Mouse (Mus musculus): ENCODE data around the gene Gm2a. TPM values are rescaled to one million over a fixed set of nuclear protein-coding genes. Genes with fewer than 3 reads are reported as not detected.

The Gm2a gene
- polyA plus RNA-seq, 1 experiment from 2014 or later = 33.6 TPM

- no peak overlapping the region for H3K4me3 ChIP-seq (ENCODE audit: low read length)
- no peak for ATAC-seq (ENCODE audit: low FRiP score, low TSS enrichment)
- no peaks in the 10 kb centered on the region for H3K9me3 ChIP-seq (ENCODE audit: control insufficient read depth, low read length)
- peaks cover 11% of the 10 kb centered on the region; the same call in 1 of the 2 replicates for H3K4me1 ChIP-seq (ENCODE audit: control insufficient read depth, insufficient read depth, low read length)
- 81% methylated on average over 2 of the region's 2 CpGs for WGBS
- H3K4me2 ChIP-seq (replicated peaks; ENCODE audit: low read depth, low read length) = no peak overlapping the region
- no peak overlapping the region for H3K9ac ChIP-seq (ENCODE audit: low read depth, low read length)
- no peaks in the 10 kb centered on the region; the same call in 1 of the 2 replicates for H3K36me3 ChIP-seq (ENCODE audit: control insufficient read depth, insufficient read depth, low read length)
- no peaks in the 10 kb centered on the region for H3K27me3 ChIP-seq (ENCODE audit: control insufficient read depth, insufficient read depth, low read length)
- H3K27ac ChIP-seq (ENCODE audit: low read depth, low read length) = no peak overlapping the region
These were observed 16.4 kb downstream of the Gm2a start for GRCm38 (mm10) chr11:55114291-55114690.

GRCm38 (mm10) chr11:55116004-55116403, 18.1 kb downstream of the Gm2a start:
- no peaks in the 10 kb centered on the region for H3K27me3 ChIP-seq (ENCODE audit: control insufficient read depth, insufficient read depth, low read length)
- 94% methylated on average over 3 of the region's 3 CpGs for WGBS
- no peak overlapping the region for H3K9ac ChIP-seq (ENCODE audit: low read depth, low read length)
- H3K27ac ChIP-seq (ENCODE audit: low read depth, low read length) = no peak overlapping the region
- H3K4me1 ChIP-seq (ENCODE audit: control insufficient read depth, insufficient read depth, low read length) = peaks cover 2% of the 10 kb centered on the region; the same call in 1 of the 2 replicates
- no peak overlapping the region for H3K4me3 ChIP-seq (ENCODE audit: low read length)
- H3K4me2 ChIP-seq (replicated peaks; ENCODE audit: low read depth, low read length) = no peak overlapping the region
- H3K9me3 ChIP-seq (ENCODE audit: control insufficient read depth, low read length) = no peaks in the 10 kb centered on the region; the same call in 1 of the 2 replicates
- no peaks in the 10 kb centered on the region for H3K36me3 ChIP-seq (ENCODE audit: control insufficient read depth, insufficient read depth, low read length)
- ATAC-seq (ENCODE audit: low FRiP score, low TSS enrichment) = no peak

GRCm38 (mm10) chr11:55117031-55117430, 19.1 kb downstream of the Gm2a start:
- Histone ChIP-seq H3K27me3 (ENCODE audit: control insufficient read depth, insufficient read depth, low read length) (no peaks in the 10 kb centered on the region), H3K9ac (ENCODE audit: low read depth, low read length) (no peak overlapping the region), H3K36me3 (ENCODE audit: control insufficient read depth, insufficient read depth, low read length) (no peaks in the 10 kb centered on the region), H3K9me3 (ENCODE audit: control insufficient read depth, low read length) (no peaks in the 10 kb centered on the region; the same call in 1 of the 2 replicates), H3K4me3 (ENCODE audit: low read length) (no peak overlapping the region), H3K27ac (ENCODE audit: low read depth, low read length) (no peak overlapping the region), H3K4me1 (ENCODE audit: control insufficient read depth, insufficient read depth, low read length) (no peaks in the 10 kb centered on the region), H3K4me2 (replicated peaks; ENCODE audit: low read depth, low read length) (no peak overlapping the region)
- ATAC-seq (ENCODE audit: low FRiP score, low TSS enrichment) = no peak
- WGBS = 93% methylated on average over 2 of the region's 2 CpGs

GRCm38 (mm10) chr11:55120279-55120678, 22.4 kb downstream of the Gm2a start:
- Histone ChIP-seq H3K27me3 (ENCODE audit: control insufficient read depth, insufficient read depth, low read length) (no peaks in the 10 kb centered on the region), H3K4me2 (replicated peaks; ENCODE audit: low read depth, low read length) (no peak overlapping the region), H3K4me3 (ENCODE audit: low read length) (no peak overlapping the region), H3K4me1 (ENCODE audit: control insufficient read depth, insufficient read depth, low read length) (no peaks in the 10 kb centered on the region), H3K9ac (ENCODE audit: low read depth, low read length) (no peak overlapping the region), H3K9me3 (ENCODE audit: control insufficient read depth, low read length) (no peaks in the 10 kb centered on the region; the same call in 1 of the 2 replicates), H3K36me3 (ENCODE audit: control insufficient read depth, insufficient read depth, low read length) (no peaks in the 10 kb centered on the region), H3K27ac (ENCODE audit: low read depth, low read length) (no peak overlapping the region)
- no peak for ATAC-seq (ENCODE audit: low FRiP score, low TSS enrichment)

- no peaks in the 10 kb centered on the region for H3K4me1 ChIP-seq (ENCODE audit: control insufficient read depth, insufficient read depth, low read length)
- H3K27me3 ChIP-seq (ENCODE audit: control insufficient read depth, insufficient read depth, low read length) = no peaks in the 10 kb centered on the region
- H3K36me3 ChIP-seq (ENCODE audit: control insufficient read depth, insufficient read depth, low read length) = no peaks in the 10 kb centered on the region
- no peak overlapping the region for H3K4me3 ChIP-seq (ENCODE audit: low read length)
- 47% methylated on average over 8 of the region's 8 CpGs for WGBS
- no peaks in the 10 kb centered on the region; the same call in 1 of the 2 replicates for H3K9me3 ChIP-seq (ENCODE audit: control insufficient read depth, low read length)
- H3K27ac ChIP-seq (ENCODE audit: low read depth, low read length) = peak overlapping the region; percentile 32; the same call in 1 of the 2 replicates
- no peak overlapping the region for H3K9ac ChIP-seq (ENCODE audit: low read depth, low read length)
- no peak overlapping the region for H3K4me2 ChIP-seq (replicated peaks; ENCODE audit: low read depth, low read length)
- ATAC-seq (ENCODE audit: low FRiP score, low TSS enrichment) = no peak
These were observed 22.9 kb downstream of the Gm2a start for GRCm38 (mm10) chr11:55120821-55121271.

- Histone ChIP-seq H3K27ac (ENCODE audit: low read depth, low read length) (no peak overlapping the region; the same call in 1 of the 2 replicates), H3K9me3 (ENCODE audit: control insufficient read depth, low read length) (no peaks in the 10 kb centered on the region; the same call in 1 of the 2 replicates), H3K27me3 (ENCODE audit: control insufficient read depth, insufficient read depth, low read length) (no peaks in the 10 kb centered on the region), H3K4me1 (ENCODE audit: control insufficient read depth, insufficient read depth, low read length) (no peaks in the 10 kb centered on the region), H3K4me3 (ENCODE audit: low read length) (no peak overlapping the region), H3K36me3 (ENCODE audit: control insufficient read depth, insufficient read depth, low read length) (no peaks in the 10 kb centered on the region), H3K4me2 (replicated peaks; ENCODE audit: low read depth, low read length) (no peak overlapping the region), H3K9ac (ENCODE audit: low read depth, low read length) (no peak overlapping the region)
- no peak for ATAC-seq (ENCODE audit: low FRiP score, low TSS enrichment)
- 87% methylated on average over 1 of the region's 1 CpGs for WGBS
These were observed 23.5 kb downstream of the Gm2a start for GRCm38 (mm10) chr11:55121430-55121829.

GRCm38 (mm10) chr11:55126663-55127062, 28.7 kb downstream of the Gm2a start:
- no peak overlapping the region for H3K9ac ChIP-seq (ENCODE audit: low read depth, low read length)
- H3K36me3 ChIP-seq (ENCODE audit: control insufficient read depth, insufficient read depth, low read length) = no peaks in the 10 kb centered on the region
- no peaks in the 10 kb centered on the region for H3K27me3 ChIP-seq (ENCODE audit: control insufficient read depth, insufficient read depth, low read length)
- H3K4me3 ChIP-seq (ENCODE audit: low read length) = no peak overlapping the region
- 69% methylated on average over 3 of the region's 3 CpGs for WGBS
- no peak overlapping the region for H3K4me2 ChIP-seq (replicated peaks; ENCODE audit: low read depth, low read length)
- H3K9me3 ChIP-seq (ENCODE audit: control insufficient read depth, low read length) = no peaks in the 10 kb centered on the region
- no peaks in the 10 kb centered on the region for H3K4me1 ChIP-seq (ENCODE audit: control insufficient read depth, insufficient read depth, low read length)
- no peak for ATAC-seq (ENCODE audit: low FRiP score, low TSS enrichment)
- H3K27ac ChIP-seq (ENCODE audit: low read depth, low read length) = no peak overlapping the region

- WGBS = 71% methylated on average over 6 of the region's 6 CpGs
- H3K4me2 ChIP-seq (replicated peaks; ENCODE audit: low read depth, low read length) = no peak overlapping the region
These were observed 30.0 kb downstream of the Gm2a start for GRCm38 (mm10) chr11:55127937-55128336.

GRCm38 (mm10) chr11:55128411-55128810, 30.5 kb downstream of the Gm2a start:
- H3K36me3 ChIP-seq (ENCODE audit: control insufficient read depth, insufficient read depth, low read length) = no peaks in the 10 kb centered on the region
- H3K27ac ChIP-seq (ENCODE audit: low read depth, low read length) = no peak overlapping the region
- no peak overlapping the region for H3K4me2 ChIP-seq (replicated peaks; ENCODE audit: low read depth, low read length)
- no peaks in the 10 kb centered on the region for H3K27me3 ChIP-seq (ENCODE audit: control insufficient read depth, insufficient read depth, low read length)
- H3K9me3 ChIP-seq (ENCODE audit: control insufficient read depth, low read length) = no peaks in the 10 kb centered on the region
- WGBS = 63% methylated on average over 3 of the region's 3 CpGs
- no peak overlapping the region for H3K4me3 ChIP-seq (ENCODE audit: low read length)
- no peaks in the 10 kb centered on the region for H3K4me1 ChIP-seq (ENCODE audit: control insufficient read depth, insufficient read depth, low read length)
- H3K9ac ChIP-seq (ENCODE audit: low read depth, low read length) = no peak overlapping the region
- ATAC-seq (ENCODE audit: low FRiP score, low TSS enrichment) = no peak

More at GRCm38 (mm10) chr11:55127937-55128336, 30.0 kb downstream of the Gm2a start:
- Histone ChIP-seq H3K9me3 (ENCODE audit: control insufficient read depth, low read length) (no peaks in the 10 kb centered on the region), H3K27ac (ENCODE audit: low read depth, low read length) (no peak overlapping the region), H3K4me1 (ENCODE audit: control insufficient read depth, insufficient read depth, low read length) (no peaks in the 10 kb centered on the region), H3K27me3 (ENCODE audit: control insufficient read depth, insufficient read depth, low read length) (no peaks in the 10 kb centered on the region), H3K36me3 (ENCODE audit: control insufficient read depth, insufficient read depth, low read length) (no peaks in the 10 kb centered on the region), H3K9ac (ENCODE audit: low read depth, low read length) (no peak overlapping the region), H3K4me3 (ENCODE audit: low read length) (no peak overlapping the region)
- peak; percentile 46; the same call in 1 of the 2 replicates for ATAC-seq (ENCODE audit: low FRiP score, low TSS enrichment)
